Mouse (Mus musculus): ENCODE measurements at regions not wholly inside any gene's neighbourhood (a gene's known extent, or its start where the extent isn't known, plus 50 kb on each side); places are given as distances from the start of the nearest gene placed in this dataset.

DNA sequence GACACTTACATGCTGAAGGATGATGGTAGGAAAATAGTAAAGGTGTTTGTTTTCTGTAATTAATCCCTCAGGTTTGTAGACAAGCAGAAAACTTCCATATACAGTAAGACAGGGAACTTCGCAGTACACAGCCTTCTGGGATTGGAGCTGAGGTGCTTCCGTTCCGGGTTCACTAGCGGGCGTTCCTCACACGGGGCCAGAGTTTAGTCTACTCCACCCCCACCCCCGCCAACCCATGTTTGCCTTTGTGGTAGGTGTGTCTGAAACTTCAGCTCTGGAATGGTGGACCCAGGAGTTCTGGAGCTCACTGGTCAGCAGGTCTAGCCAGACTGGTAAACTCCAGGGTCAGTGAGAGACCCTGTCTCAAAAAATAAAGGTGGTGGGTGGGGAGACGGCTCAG lies 182.9 kb upstream of the Tle3 start:
- H3K36me3 ChIP-seq (ENCODE audit: control insufficient read depth, insufficient read depth, low read length, poor library complexity, severe bottlenecking), result no peaks in the 10 kb centered on the region
- no peak for TF ChIP-seq ZNF384 (IDR thresholded peaks at IDR 0.05; ENCODE audit: low read depth, low read length)
- TF ChIP-seq CHD2 (IDR thresholded peaks at IDR 0.05; ENCODE audit: low read depth, low read length), result no peak
- no peak for TF ChIP-seq HCFC1 (IDR thresholded peaks at IDR 0.05; ENCODE audit: borderline replicate concordance, insufficient read depth, low read length)
- no peak for TF ChIP-seq ZC3H11A (IDR thresholded peaks at IDR 0.05; ENCODE audit: borderline replicate concordance, low read depth, low read length)
- no peak for TF ChIP-seq MAFK (IDR thresholded peaks at IDR 0.05; ENCODE audit: insufficient read depth, low read depth, low read length)
- no peak for DNase-seq (ENCODE audit: low read depth, low spot score)
- H3K27ac ChIP-seq (ENCODE audit: insufficient read depth, low read depth, low read length, poor library complexity, severe bottlenecking), result no peak overlapping the region
- in situ Hi-C loops (cut with MboI; ENCODE audit: low sequenced_read_pairs in 2 of 2, unreplicated experiment in 2 of 2), result no loop called here
- no peaks in the 10 kb centered on the region for H3K4me1 ChIP-seq (ENCODE audit: control insufficient read depth in 2 of 2, insufficient read depth in 2 of 2, low read length in 2 of 2, poor library complexity in 1 of 2)
- H3K9me3 ChIP-seq (ENCODE audit: control insufficient read depth, insufficient read depth, low read depth, low read length), result no peaks in the 10 kb centered on the region
- H3K4me3 ChIP-seq (ENCODE audit: insufficient read depth in 1 of 2, low read depth in 1 of 2, low read length in 2 of 2, poor library complexity in 1 of 2, severe bottlenecking in 1 of 2), result no peak overlapping the region
- no peak overlapping the region for H3K9ac ChIP-seq (ENCODE audit: insufficient read depth, low read depth, low read length, poor library complexity, severe bottlenecking)

DNA sequence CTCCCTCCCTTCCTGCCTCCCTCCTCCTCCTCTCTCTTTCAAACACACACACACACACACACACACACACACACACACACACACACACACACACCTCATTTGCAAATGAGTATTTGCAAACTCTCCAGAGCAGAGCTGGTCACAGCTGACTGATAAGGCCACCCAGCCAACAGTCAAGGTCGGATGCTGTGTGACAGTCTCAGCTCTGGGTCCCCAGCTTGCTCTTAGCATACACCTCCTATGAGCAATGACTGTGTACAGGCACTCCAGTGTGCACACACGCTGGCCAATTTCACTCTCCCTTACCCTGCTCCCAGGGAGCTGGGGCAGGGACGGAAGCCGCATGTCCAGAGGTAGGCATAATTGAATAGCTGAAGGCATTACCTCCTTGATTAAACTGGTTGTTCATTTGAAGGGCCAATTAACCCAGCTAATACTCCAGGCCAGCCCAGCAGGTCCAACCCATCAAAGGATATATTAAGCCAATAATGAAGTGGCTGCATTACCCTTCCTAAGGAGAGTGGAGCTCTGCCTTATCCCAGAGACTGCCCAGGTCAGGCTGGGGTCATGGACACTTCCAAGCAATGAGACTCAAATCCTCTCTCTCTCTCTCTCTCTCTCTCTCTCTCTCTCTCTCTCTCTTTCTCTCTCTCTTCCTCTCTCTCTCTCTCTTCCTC lies 173.0 kb upstream of the Tle3 start:
- H3K9ac ChIP-seq (ENCODE audit: insufficient read depth, low read depth, low read length, poor library complexity, severe bottlenecking), result no peak overlapping the region
- no peak overlapping the region for H3K27ac ChIP-seq (ENCODE audit: insufficient read depth, low read depth, low read length, poor library complexity, severe bottlenecking)
- H3K9me3 ChIP-seq (ENCODE audit: control insufficient read depth, insufficient read depth, low read depth, low read length), result no peaks in the 10 kb centered on the region
- TF ChIP-seq ZC3H11A (IDR thresholded peaks at IDR 0.05; ENCODE audit: borderline replicate concordance, low read depth, low read length) (no peak), ZNF384 (IDR thresholded peaks at IDR 0.05; ENCODE audit: low read depth, low read length) (no peak), CHD2 (IDR thresholded peaks at IDR 0.05; ENCODE audit: low read depth, low read length) (no peak), MAFK (IDR thresholded peaks at IDR 0.05; ENCODE audit: insufficient read depth, low read depth, low read length) (no peak), HCFC1 (IDR thresholded peaks at IDR 0.05; ENCODE audit: borderline replicate concordance, insufficient read depth, low read length) (no peak)
- no peaks in the 10 kb centered on the region for H3K4me1 ChIP-seq (ENCODE audit: control insufficient read depth in 2 of 2, insufficient read depth in 2 of 2, low read length in 2 of 2, poor library complexity in 1 of 2)
- no peaks in the 10 kb centered on the region for H3K36me3 ChIP-seq (ENCODE audit: control insufficient read depth, insufficient read depth, low read length, poor library complexity, severe bottlenecking)
- DNase-seq (ENCODE audit: low read depth, low spot score), result no peak
- no peak overlapping the region for H3K4me3 ChIP-seq (ENCODE audit: insufficient read depth in 1 of 2, low read depth in 1 of 2, low read length in 2 of 2, poor library complexity in 1 of 2, severe bottlenecking in 1 of 2)
- in situ Hi-C loops (cut with MboI; ENCODE audit: low sequenced_read_pairs in 2 of 2, unreplicated experiment in 2 of 2), result no loop called here

DNA sequence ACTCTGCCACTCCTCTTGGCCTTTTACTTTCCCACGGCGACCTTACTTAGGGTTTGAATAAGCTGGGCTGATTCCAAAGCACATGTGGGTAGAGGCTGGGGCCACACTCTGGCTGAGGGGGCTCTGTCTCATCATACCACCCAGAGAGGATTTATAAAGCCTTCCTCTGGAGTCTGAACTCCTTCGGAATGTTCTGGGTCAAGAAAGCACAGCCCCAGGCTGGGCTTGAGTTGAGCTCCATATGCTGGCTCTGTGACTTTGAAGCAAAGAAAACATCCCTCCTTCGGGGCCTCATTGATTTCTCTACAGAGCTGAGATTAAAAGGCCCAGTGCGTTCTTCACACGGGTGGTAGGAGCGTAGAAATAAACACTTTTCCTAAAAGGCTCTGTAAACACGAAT lies 172.3 kb upstream of the Tle3 start:
- DNase-seq (ENCODE audit: low read depth, low spot score), result no peak
- Histone ChIP-seq H3K9me3 (ENCODE audit: control insufficient read depth, insufficient read depth, low read depth, low read length) (no peaks in the 10 kb centered on the region), H3K4me3 (ENCODE audit: insufficient read depth in 1 of 2, low read depth in 1 of 2, low read length in 2 of 2, poor library complexity in 1 of 2, severe bottlenecking in 1 of 2) (no peak overlapping the region), H3K4me1 (ENCODE audit: control insufficient read depth in 2 of 2, insufficient read depth in 2 of 2, low read length in 2 of 2, poor library complexity in 1 of 2) (no peaks in the 10 kb centered on the region), H3K27ac (ENCODE audit: insufficient read depth, low read depth, low read length, poor library complexity, severe bottlenecking) (no peak overlapping the region), H3K9ac (ENCODE audit: insufficient read depth, low read depth, low read length, poor library complexity, severe bottlenecking) (no peak overlapping the region), H3K36me3 (ENCODE audit: control insufficient read depth, insufficient read depth, low read length, poor library complexity, severe bottlenecking) (no peaks in the 10 kb centered on the region)
- no peak for TF ChIP-seq MAFK (IDR thresholded peaks at IDR 0.05; ENCODE audit: insufficient read depth, low read depth, low read length)
- no peak for TF ChIP-seq CHD2 (IDR thresholded peaks at IDR 0.05; ENCODE audit: low read depth, low read length)
- TF ChIP-seq HCFC1 (IDR thresholded peaks at IDR 0.05; ENCODE audit: borderline replicate concordance, insufficient read depth, low read length), result no peak
- no peak for TF ChIP-seq ZNF384 (IDR thresholded peaks at IDR 0.05; ENCODE audit: low read depth, low read length)
- TF ChIP-seq ZC3H11A (IDR thresholded peaks at IDR 0.05; ENCODE audit: borderline replicate concordance, low read depth, low read length), result no peak
- in situ Hi-C loops (cut with MboI; ENCODE audit: low sequenced_read_pairs in 2 of 2, unreplicated experiment in 2 of 2), result no loop called here

DNA sequence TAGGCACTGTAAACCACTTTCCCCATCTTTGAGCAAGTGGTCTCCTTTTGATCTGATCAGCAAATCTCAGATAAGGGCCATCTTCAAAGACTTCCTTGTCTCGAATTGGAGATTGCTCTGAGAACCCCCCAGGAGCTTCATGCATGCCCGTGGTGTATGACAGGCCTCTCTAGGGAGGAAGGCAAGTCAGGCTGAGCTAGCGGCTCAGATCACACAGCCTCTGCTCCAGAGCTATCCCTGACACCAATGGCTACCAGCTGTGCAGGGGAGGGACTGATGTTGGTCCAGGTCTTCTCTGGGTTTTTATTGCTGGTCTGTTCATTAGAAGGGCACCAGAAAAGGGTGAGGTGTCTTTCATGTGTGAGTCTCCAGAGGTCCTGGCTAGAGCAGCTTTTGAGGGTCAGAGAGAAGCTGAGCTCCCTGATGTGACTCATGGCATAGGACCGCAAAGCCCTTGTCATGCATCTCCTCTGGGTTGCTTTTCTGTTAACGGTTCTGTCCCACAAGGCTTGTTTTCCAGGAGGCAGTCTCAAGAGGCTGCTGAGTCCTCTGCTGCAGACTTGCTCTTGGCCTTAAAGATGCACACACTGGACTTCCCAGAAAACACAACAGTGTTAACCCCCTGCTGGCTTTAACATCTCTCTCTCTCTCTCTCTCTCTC lies 171.7 kb upstream of the Tle3 start:
- no peak overlapping the region for H3K4me3 ChIP-seq (ENCODE audit: insufficient read depth in 1 of 2, low read depth in 1 of 2, low read length in 2 of 2, poor library complexity in 1 of 2, severe bottlenecking in 1 of 2)
- no peak for DNase-seq (ENCODE audit: low read depth, low spot score)
- H3K9ac ChIP-seq (ENCODE audit: insufficient read depth, low read depth, low read length, poor library complexity, severe bottlenecking), result no peak overlapping the region
- H3K4me1 ChIP-seq (ENCODE audit: control insufficient read depth in 2 of 2, insufficient read depth in 2 of 2, low read length in 2 of 2, poor library complexity in 1 of 2), result no peaks in the 10 kb centered on the region
- no peak overlapping the region for H3K27ac ChIP-seq (ENCODE audit: insufficient read depth, low read depth, low read length, poor library complexity, severe bottlenecking)
- no peaks in the 10 kb centered on the region for H3K9me3 ChIP-seq (ENCODE audit: control insufficient read depth, insufficient read depth, low read depth, low read length)
- no peaks in the 10 kb centered on the region for H3K36me3 ChIP-seq (ENCODE audit: control insufficient read depth, insufficient read depth, low read length, poor library complexity, severe bottlenecking)
- TF ChIP-seq ZC3H11A (IDR thresholded peaks at IDR 0.05; ENCODE audit: borderline replicate concordance, low read depth, low read length), result no peak
- TF ChIP-seq MAFK (IDR thresholded peaks at IDR 0.05; ENCODE audit: insufficient read depth, low read depth, low read length), result no peak
- no peak for TF ChIP-seq ZNF384 (IDR thresholded peaks at IDR 0.05; ENCODE audit: low read depth, low read length)
- TF ChIP-seq HCFC1 (IDR thresholded peaks at IDR 0.05; ENCODE audit: borderline replicate concordance, insufficient read depth, low read length), result no peak
- TF ChIP-seq CHD2 (IDR thresholded peaks at IDR 0.05; ENCODE audit: low read depth, low read length), result no peak
- in situ Hi-C loops (cut with MboI; ENCODE audit: low sequenced_read_pairs in 2 of 2, unreplicated experiment in 2 of 2), result no loop called here

Measured in ES-E14 (cell line).